ENCODE assay signal across 9 mouse cellular contexts in the genomic region with DNA sequence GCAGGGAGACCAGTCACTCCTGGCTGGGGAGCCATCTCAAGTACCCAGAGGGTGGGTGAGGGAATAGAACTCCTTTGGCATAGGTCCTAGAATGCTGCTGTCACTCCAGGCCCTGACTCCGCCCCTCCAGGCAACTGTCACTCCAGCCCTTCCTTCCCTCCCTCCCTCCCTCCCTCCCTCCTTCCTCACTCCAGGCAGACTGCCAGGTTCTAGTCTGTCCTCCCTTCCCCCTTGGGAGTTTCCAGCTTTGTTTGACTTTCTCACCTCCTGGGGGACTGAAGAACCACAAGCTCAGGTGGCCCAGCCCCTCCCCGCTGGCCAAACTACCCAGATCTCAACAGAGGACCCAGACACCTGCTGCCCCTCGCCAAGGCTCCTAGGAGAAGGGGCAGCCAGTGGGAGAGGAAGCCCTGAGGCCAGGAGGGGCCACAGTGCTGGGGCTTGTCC.
DNase-seq lines count a peak whose midpoint lies in the region; ATAC-seq and TF ChIP-seq lines count a peak whose summit lies in the region.
"Had no signal": no experiment of that assay in that cellular context is flagged by ENCODE, and none has a peak within 500 bp of the region (broad histone marks: within the 10 kb centered on the region; RNA-seq: fewer than 3 reads in every experiment).

No protein-coding gene starts in this region.

- H3K4me2 ChIP-seq in embryonic facial prominence, embryonic 13.5 days: no peak overlapping the region
- 0 out of 2 replicates have a peak overlapping the region, but pooled peaks have one; percentile 6 for H3K4me2 ChIP-seq in liver, postnatal 0 days (ENCODE audit: low read depth, low read length)
- no peak overlapping the region for H3K4me2 ChIP-seq in stomach, postnatal 0 days (replicated peaks; ENCODE audit: low read depth)

- no peak for TF ChIP-seq EP300 in liver, postnatal 0 days (IDR thresholded peaks at IDR 0.05; ENCODE audit: low read depth)
- TF ChIP-seq EP300 in stomach, postnatal 0 days (optimal IDR thresholded peaks at IDR 0.05): no peak

- peaks cover 43% of the 10 kb centered on the region for H3K4me1 ChIP-seq in embryonic facial prominence, embryonic 13.5 days
- H3K4me1 ChIP-seq in liver, postnatal 0 days (ENCODE audit: insufficient read depth): peaks cover 3% of the 10 kb centered on the region
- peaks cover 2% of the 10 kb centered on the region; the same call in 1 of the 2 replicates for H3K4me1 ChIP-seq in stomach, postnatal 0 days (replicated peaks; ENCODE audit: control insufficient read depth, insufficient read depth)

- H3K4me3 ChIP-seq in embryonic facial prominence, embryonic 13.5 days: no peak overlapping the region
- no peak overlapping the region for H3K4me3 ChIP-seq in liver, postnatal 0 days (ENCODE audit: low read depth, low read length)
- H3K4me3 ChIP-seq in stomach, postnatal 0 days (ENCODE audit: low read depth, low read length): no peak overlapping the region

- H3K9me3 ChIP-seq in embryonic facial prominence, embryonic 13.5 days: no peaks in the 10 kb centered on the region
- no peaks in the 10 kb centered on the region for H3K9me3 ChIP-seq in liver, postnatal 0 days (ENCODE audit: low read length)
- no peaks in the 10 kb centered on the region for H3K9me3 ChIP-seq in stomach, postnatal 0 days (ENCODE audit: control insufficient read depth, low read length)

- WGBS in embryonic facial prominence, embryonic 13.5 days: 44% methylated on average over 3 of the region's 3 CpGs
- WGBS in liver, postnatal 0 days (ENCODE audit: insufficient replicate concordance): 58% methylated on average over 3 of the region's 3 CpGs
- 47% methylated on average over 3 of the region's 3 CpGs for WGBS in stomach, postnatal 0 days

- no peak for TF ChIP-seq CTCF in liver, postnatal 0 days (IDR thresholded peaks at IDR 0.05; ENCODE audit: low read depth)
- no peak for TF ChIP-seq CTCF in stomach, postnatal 0 days (IDR thresholded peaks at IDR 0.05; ENCODE audit: low read depth)

- H3K9ac ChIP-seq in embryonic facial prominence, embryonic 13.5 days: no peak overlapping the region
- H3K9ac ChIP-seq in liver, postnatal 0 days (replicated peaks): no peak overlapping the region
- no peak overlapping the region; the same call in 1 of the 2 replicates for H3K9ac ChIP-seq in stomach, postnatal 0 days (ENCODE audit: low read length)

- H3K27ac ChIP-seq in embryonic facial prominence, embryonic 13.5 days: peak overlapping the region; percentile 55; the same call in 1 of the 2 replicates
- no peak overlapping the region for H3K27ac ChIP-seq in liver, postnatal 0 days (ENCODE audit: low read depth)
- peak overlapping the region; percentile 70; the same call in 1 of the 2 replicates for H3K27ac ChIP-seq in stomach, postnatal 0 days (replicated peaks)
- H3K27ac ChIP-seq: macrophage had no signal

- ATAC-seq in embryonic facial prominence, embryonic 13.5 days (ENCODE audit: insufficient number of reproducible peaks, insufficient read depth, low FRiP score, low TSS enrichment, low read depth): peak; percentile 28; the same call in 1 of the 2 replicates
- peak; percentile 23 to 52; a peak in 3 of 4 replicates for ATAC-seq in hematopoietic stem cell, adult 5-6 weeks (replicated peaks in 1 of 2; ENCODE audit: insufficient read depth in 1 of 2, low FRiP score in 2 of 2, low TSS enrichment in 1 of 2, low read depth in 1 of 2, poor library complexity in 2 of 2, severe bottlenecking in 2 of 2)
- ATAC-seq in liver, postnatal 0 days: peak; percentile 54
- ATAC-seq in stomach, postnatal 0 days (ENCODE audit: low FRiP score, low TSS enrichment): peak; percentile 60

- H3K27me3 ChIP-seq in embryonic facial prominence, embryonic 13.5 days: no peaks in the 10 kb centered on the region
- H3K27me3 ChIP-seq in liver, postnatal 0 days (ENCODE audit: insufficient read depth, low read length): no peaks in the 10 kb centered on the region
- no peaks in the 10 kb centered on the region for H3K27me3 ChIP-seq in stomach, postnatal 0 days (ENCODE audit: control insufficient read depth, insufficient read depth, low read length)

- no peaks in the 10 kb centered on the region for H3K36me3 ChIP-seq in embryonic facial prominence, embryonic 13.5 days
- no peaks in the 10 kb centered on the region for H3K36me3 ChIP-seq in liver, postnatal 0 days (replicated peaks; ENCODE audit: insufficient read depth, low read length)
- H3K36me3 ChIP-seq in stomach, postnatal 0 days (ENCODE audit: control insufficient read depth, insufficient read depth, low read length): no peaks in the 10 kb centered on the region

- DNase-seq in right cerebral cortex, postnatal 4 days: peak; percentile 49
- no peak for DNase-seq in right cerebral cortex, postnatal 25 days
- DNase-seq in liver, postnatal 0 days: peak; percentile 62
- peak; percentile 86 for DNase-seq in stomach, postnatal 0 days (ENCODE audit: low spot score)
- no peak for DNase-seq in frontal cortex, postnatal 25 days (ENCODE audit: low spot score in 2 of 2)
- no peak for DNase-seq in cerebellum, adult 9-10 months

Comparison
In these comparisons a context has a peak if more than half of its experiments do, and no peak if none do; other contexts are left out.
1. DNase-seq: peak in right cerebral cortex, postnatal 4 days (single experiment), liver, postnatal 0 days (single experiment) and stomach, postnatal 0 days (single experiment); none in right cerebral cortex, postnatal 25 days (single experiment), frontal cortex, postnatal 25 days (0 of 2) and cerebellum, adult 9-10 months (single experiment).
2. Peak in every context shown above with its lines, with median percentiles within 50 percentile points of each other: ATAC-seq.